Mouse (Mus musculus) bone marrow, adult 2 months (tissue): ENCODE data around the gene Fndc8.

Experiments
- CTCF ChIP-seq: fragments of 200-500 bp; IDR thresholded peaks from 2 replicates; pipeline ENCODE4 v1.5.1; 2011; ENCODE audit warnings: low read length, control low read depth; ENCODE audit not compliant: control insufficient read depth, insufficient read depth
- POLR2A ChIP-seq: fragments of 200-500 bp; IDR thresholded peaks from 2 replicates; pipeline ENCODE4 v1.6.1; 2011; ENCODE audit warnings: low read depth, mild to moderate bottlenecking, control low read depth, low read length, borderline replicate concordance; ENCODE audit not compliant: control insufficient read depth

DNA sequence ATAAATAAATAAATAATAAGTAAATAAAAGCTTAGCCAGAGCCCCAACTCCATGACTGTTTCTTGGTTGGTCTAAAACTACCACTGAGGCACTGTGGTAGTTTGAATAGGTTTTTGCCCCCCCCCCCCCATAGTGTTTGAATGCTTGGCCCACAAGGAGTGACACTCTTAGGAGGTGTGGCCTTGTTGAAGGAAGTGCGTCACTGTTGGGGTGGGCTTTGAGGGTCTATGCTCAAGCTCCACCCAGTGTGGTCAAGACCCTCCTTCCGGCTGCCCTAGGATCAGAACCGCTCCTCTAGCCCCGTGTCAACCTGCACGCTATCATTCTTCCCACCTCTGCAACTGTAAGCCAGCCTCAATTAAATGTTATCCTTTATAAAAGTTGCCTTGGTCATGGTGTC lies 16.3 kb upstream of the Fndc8 start:
- TF ChIP-seq CTCF (no peak), POLR2A (no peak)
